Mouse (Mus musculus) forebrain, embryonic 14.5 days (tissue): ENCODE data around the gene Gm20388. TPM values are rescaled to one million over a fixed set of nuclear protein-coding genes. Genes with fewer than 3 reads are reported as not detected.

ENCODE experiments used
- ATAC-seq: fragments of 200-750 bp; cut with Nextera tagmentation; 2 replicates; pipeline ENCODE4 v1.8.0; 2017; ENCODE audit warnings: mild to moderate bottlenecking, moderate library complexity
- DNase-seq: peaks from one replicate; pipeline ENCODE4 v3.0.0-alpha.2; 2015; ENCODE audit warnings: low spot score
- H3K27ac ChIP-seq: fragments of 300-500 bp; sonication (generic); 2 replicates; pipeline ENCODE4 v1.5.1; 2014; ENCODE audit warnings: low read depth, mild to moderate bottlenecking, control low read depth, low read length, moderate library complexity
- H3K27me3 ChIP-seq: fragments of 300-500 bp; sonication (generic); replicated peaks from 2 replicates; pipeline ENCODE4 v1.6.1; 2014; ENCODE audit warnings: low read length, control low read depth, mixed read lengths; ENCODE audit not compliant: control insufficient read depth, insufficient read depth
- H3K36me3 ChIP-seq: fragments of 300-500 bp; sonication (generic); 2 replicates; pipeline ENCODE4 v1.6.1; 2014; ENCODE audit warnings: low read length, control low read depth; ENCODE audit not compliant: control insufficient read depth, insufficient read depth
- H3K4me1 ChIP-seq: fragments of 300-500 bp; sonication (generic); 2 replicates; pipeline ENCODE4 v1.6.1; 2014; ENCODE audit warnings: antibody characterized with exemption, low read length, control low read depth; ENCODE audit not compliant: control insufficient read depth, insufficient read depth
- H3K4me2 ChIP-seq: fragments of 300-500 bp; sonication (generic); 2 replicates; pipeline ENCODE4 v1.6.1; 2014; ENCODE audit warnings: mild to moderate bottlenecking, control low read depth, low read length
- H3K4me3 ChIP-seq: fragments of 300-500 bp; sonication (generic); 2 replicates; pipeline ENCODE4 v1.5.1; 2014; ENCODE audit warnings: low read depth, low read length, control low read depth
- H3K9ac ChIP-seq: fragments of 300-500 bp; sonication (generic); 2 replicates; pipeline ENCODE4 v1.6.1; 2014; ENCODE audit warnings: mild to moderate bottlenecking, low read length, control low read depth, moderate library complexity
- H3K9me3 ChIP-seq: fragments of 300-500 bp; sonication (generic); replicated peaks from 2 replicates; pipeline ENCODE4 v1.6.1; 2016; ENCODE audit warnings: low read length, control low read depth, mixed read lengths; ENCODE audit not compliant: control insufficient read depth
- WGBS: fragments of 180-500 bp; shearing (Covaris S2); extraction: QIAGEN DNeasy Blood & Tissue Kit; methylation state at CpG from one replicate; pipeline ENCODE4 v1.1.7; 2014; 5-methylcytosine and 5-hydroxymethylcytosine counted together
- polyA plus RNA-seq: library from polyadenylated mRNA; unstranded; fragments of >200 nt; fragmentation: Nextera tagmentation; extraction: Ambion mirVana; gene quantifications from 2 replicates; pipeline ENCODE4 v1.2.1, GENCODE M21; 2014

Gene Gm20388
- polyA plus RNA-seq, 1 experiment from 2014 or later, result 7.4 TPM

DNA sequence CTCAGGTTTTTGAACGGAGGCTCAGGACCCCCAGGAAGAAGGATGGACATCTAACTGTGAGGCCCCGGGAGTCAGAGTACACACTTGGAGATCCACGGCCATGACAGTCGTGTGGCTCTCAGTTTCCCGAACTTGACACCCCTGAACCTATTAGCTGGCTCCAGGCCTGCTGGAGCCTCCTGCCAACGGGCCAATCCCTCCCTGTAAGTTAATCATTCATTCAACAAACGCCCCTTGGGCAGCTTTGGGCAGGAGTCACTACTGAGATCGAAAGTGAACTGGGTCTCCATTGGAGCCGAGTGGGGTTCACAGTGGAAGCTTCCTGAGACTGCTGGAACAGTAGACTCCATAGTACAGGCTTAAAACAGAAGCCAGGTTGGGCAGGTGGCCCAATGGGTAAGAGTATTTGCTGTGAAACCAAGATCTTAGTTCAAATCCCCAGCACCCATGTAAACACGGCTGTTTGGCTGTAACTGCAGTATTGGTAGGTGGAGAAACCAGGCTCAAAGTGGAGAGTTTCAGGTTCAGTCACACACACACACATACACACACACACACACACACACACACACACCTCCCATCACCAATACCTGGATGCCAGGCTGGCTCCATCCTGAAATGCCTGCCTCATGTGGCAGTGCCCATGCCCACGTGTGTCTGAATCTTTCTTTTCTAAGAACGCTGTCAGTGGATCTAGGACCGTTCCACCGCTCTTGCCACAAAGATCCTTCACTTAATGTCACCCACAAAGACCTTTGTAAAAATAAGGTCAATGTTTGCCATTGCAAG is 2808.3 kb downstream of the Gm20388 start:
- Histone ChIP-seq H3K9ac (no peak overlapping the region), H3K27ac (no peak overlapping the region), H3K4me2 (no peak overlapping the region), H3K27me3 (no peaks in the 10 kb centered on the region), H3K36me3 (no peaks in the 10 kb centered on the region), H3K4me3 (no peak overlapping the region), H3K9me3 (no peaks in the 10 kb centered on the region), H3K4me1 (peaks cover 16% of the 10 kb centered on the region)
- ATAC-seq (no peak), DNase-seq (no peak)
- WGBS, result 83% methylated on average over 14 of the region's 14 CpGs

DNA sequence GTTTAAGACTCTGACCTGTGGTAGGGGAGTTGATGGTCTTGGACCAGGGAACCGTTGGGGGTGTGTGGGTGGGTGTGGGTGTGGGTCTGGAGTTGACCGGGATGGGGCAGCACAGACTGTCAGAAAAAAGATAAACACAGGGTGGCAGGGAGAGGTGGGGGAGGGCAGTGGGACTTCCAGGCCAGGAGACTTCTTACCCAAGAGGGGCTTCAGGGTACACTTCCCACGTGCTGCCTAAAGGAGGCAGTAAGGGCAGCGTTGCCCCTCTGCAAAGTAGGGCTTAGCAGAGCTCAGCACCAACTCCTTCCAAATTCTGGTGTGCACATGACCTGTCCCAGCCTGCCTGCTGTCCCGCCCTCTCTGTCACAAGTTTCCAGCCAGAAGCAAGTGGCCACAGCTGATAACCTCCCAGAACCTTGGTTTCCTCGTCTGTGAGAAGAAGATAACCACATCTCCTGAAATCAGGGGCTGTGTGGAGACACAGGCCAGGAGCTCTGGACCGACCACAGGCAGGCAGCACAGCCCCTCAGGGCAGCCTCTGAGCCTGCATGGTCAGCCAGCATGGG is 2808.9 kb downstream of the Gm20388 start:
- ATAC-seq (peak; percentile 59), DNase-seq (no peak)
- Histone ChIP-seq H3K27ac (peak overlapping the region; percentile 72), H3K4me1 (peaks cover 16% of the 10 kb centered on the region), H3K4me2 (peak overlapping the region; percentile 33; the same call in 1 of the 2 replicates), H3K9me3 (no peaks in the 10 kb centered on the region), H3K9ac (0 out of 2 replicates have a peak overlapping the region, but pooled peaks have one; percentile 0), H3K36me3 (no peaks in the 10 kb centered on the region), H3K27me3 (no peaks in the 10 kb centered on the region), H3K4me3 (no peak overlapping the region)
- 39% methylated on average over 7 of the region's 7 CpGs for WGBS

DNA sequence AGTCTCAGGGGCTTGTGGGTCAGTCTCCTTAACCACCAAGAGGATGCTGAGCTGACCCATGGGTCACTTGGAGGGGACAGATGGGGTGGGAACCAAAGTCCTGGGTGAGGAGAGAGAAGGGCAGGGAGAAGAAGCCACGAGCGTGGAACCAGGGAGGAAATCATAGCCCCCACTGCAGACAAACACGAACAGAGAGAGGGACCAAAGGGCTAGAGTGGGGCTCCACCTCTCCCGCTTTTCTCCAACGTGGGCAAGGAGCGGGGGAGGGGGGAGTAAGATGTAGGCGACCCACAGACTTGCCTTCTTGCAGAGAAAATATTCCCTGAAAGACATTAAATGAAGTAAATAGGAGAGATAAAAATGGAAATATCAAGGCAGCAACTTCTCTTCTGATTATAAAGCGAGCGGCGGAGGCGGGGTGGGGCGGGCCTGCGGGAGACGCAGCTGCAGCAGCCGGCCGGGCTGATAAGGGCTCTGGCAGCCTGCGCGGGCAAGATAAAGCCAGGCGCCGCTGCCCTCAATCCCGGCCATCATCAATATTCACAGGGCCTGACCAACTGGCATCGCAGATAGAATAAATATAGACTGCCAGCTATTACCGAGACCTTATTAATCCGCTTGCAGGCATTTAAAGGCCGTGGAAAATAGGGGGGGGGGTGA is 2809.6 kb downstream of the Gm20388 start:
- no peaks in the 10 kb centered on the region for H3K9me3 ChIP-seq
- DNase-seq, result peak; percentile 54
- H3K27me3 ChIP-seq, result no peaks in the 10 kb centered on the region
- peak overlapping the region; percentile 43; the same call in 1 of the 2 replicates for H3K9ac ChIP-seq
- peak overlapping the region; percentile 72 for H3K27ac ChIP-seq
- 0 out of 2 replicates have a peak overlapping the region, but pooled peaks have one; percentile 5 for H3K4me3 ChIP-seq
- H3K4me1 ChIP-seq, result peaks cover 16% of the 10 kb centered on the region
- 13% methylated on average over 25 of the region's 25 CpGs for WGBS
- peak overlapping the region; percentile 33 for H3K4me2 ChIP-seq
- H3K36me3 ChIP-seq, result no peaks in the 10 kb centered on the region
- ATAC-seq, result peak; percentile 77

GRCm38 (mm10) chr8:122720811-122721640 is 2810.4 kb downstream of the Gm20388 start:
- 67% methylated on average over 14 of the region's 14 CpGs for WGBS
- 0 out of 2 replicates have a peak overlapping the region, but pooled peaks have one; percentile 5 for H3K4me3 ChIP-seq
- H3K36me3 ChIP-seq, result no peaks in the 10 kb centered on the region
- H3K4me1 ChIP-seq, result peaks cover 16% of the 10 kb centered on the region
- DNase-seq (peak; percentile 41), ATAC-seq (peak; percentile 56)
- peak overlapping the region; percentile 43; the same call in 1 of the 2 replicates for H3K9ac ChIP-seq
- peak overlapping the region; percentile 72 for H3K27ac ChIP-seq
- no peaks in the 10 kb centered on the region for H3K9me3 ChIP-seq
- H3K4me2 ChIP-seq, result peak overlapping the region; percentile 33
- no peaks in the 10 kb centered on the region for H3K27me3 ChIP-seq

DNA sequence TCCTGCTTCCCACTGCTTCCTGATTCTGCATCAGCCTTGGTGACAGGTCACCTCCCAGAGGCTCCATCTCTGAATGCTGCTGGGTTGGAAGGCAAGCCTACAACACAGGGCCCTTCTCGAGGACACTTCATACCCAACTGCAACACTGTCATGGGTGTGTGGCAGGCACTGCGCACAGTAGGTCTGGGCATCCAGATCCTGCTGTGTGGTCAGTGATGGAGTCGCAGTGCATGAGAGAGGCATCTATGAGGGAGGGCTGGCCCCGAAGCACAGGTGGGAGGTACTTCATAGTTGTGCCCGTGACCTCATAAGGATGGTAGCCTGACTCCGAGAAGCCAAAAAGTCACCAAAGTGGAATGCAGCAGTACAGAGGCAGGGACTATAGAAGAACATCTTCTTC is 2814.5 kb downstream of the Gm20388 start:
- WGBS, result 90% methylated on average over 6 of the region's 6 CpGs
- ATAC-seq, result no peak
- DNase-seq, result no peak
- Histone ChIP-seq H3K4me1 (peaks cover 10% of the 10 kb centered on the region), H3K9ac (no peak overlapping the region), H3K27ac (no peak overlapping the region), H3K9me3 (no peaks in the 10 kb centered on the region), H3K4me2 (no peak overlapping the region), H3K4me3 (no peak overlapping the region), H3K36me3 (no peaks in the 10 kb centered on the region), H3K27me3 (no peaks in the 10 kb centered on the region)

- H3K4me1 ChIP-seq, result no peaks in the 10 kb centered on the region
- no peak overlapping the region for H3K27ac ChIP-seq
- no peaks in the 10 kb centered on the region for H3K36me3 ChIP-seq
- no peak overlapping the region for H3K9ac ChIP-seq
- H3K9me3 ChIP-seq, result no peaks in the 10 kb centered on the region
- WGBS, result 69% methylated on average over 2 of the region's 2 CpGs
- H3K4me3 ChIP-seq, result no peak overlapping the region
- H3K4me2 ChIP-seq, result no peak overlapping the region
- no peak for DNase-seq
- no peaks in the 10 kb centered on the region for H3K27me3 ChIP-seq
- ATAC-seq, result no peak
Observed at GRCm38 (mm10) chr8:122726789-122727188, 2816.1 kb downstream of the Gm20388 start.

DNA sequence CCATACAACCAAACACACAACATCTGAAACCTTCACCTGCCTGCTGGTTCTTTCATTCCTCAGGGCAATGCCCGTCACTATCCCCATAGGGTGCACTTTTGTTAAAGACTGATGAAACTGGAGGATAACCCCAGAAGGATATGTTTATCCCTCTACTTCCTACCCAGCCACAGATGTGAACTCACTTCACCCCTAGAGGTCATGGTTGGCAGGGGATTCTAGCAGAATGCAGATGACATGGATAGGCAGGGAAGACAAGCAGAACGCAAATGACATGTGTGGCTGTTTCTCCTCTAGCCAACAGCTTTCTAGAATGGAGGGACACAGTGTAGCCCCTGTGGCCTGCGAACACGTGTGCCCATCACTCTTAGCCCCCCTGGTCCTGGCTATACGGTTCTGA is 2816.8 kb downstream of the Gm20388 start:
- no peak overlapping the region for H3K27ac ChIP-seq
- no peaks in the 10 kb centered on the region for H3K27me3 ChIP-seq
- H3K9me3 ChIP-seq, result no peaks in the 10 kb centered on the region
- DNase-seq (no peak), ATAC-seq (no peak)
- no peak overlapping the region for H3K4me3 ChIP-seq
- H3K4me2 ChIP-seq, result no peak overlapping the region
- no peaks in the 10 kb centered on the region for H3K4me1 ChIP-seq
- no peaks in the 10 kb centered on the region for H3K36me3 ChIP-seq
- H3K9ac ChIP-seq, result no peak overlapping the region
- 71% methylated on average over 5 of the region's 5 CpGs for WGBS

GRCm38 (mm10) chr8:122728630-122729029 is 2818.0 kb downstream of the Gm20388 start:
- H3K4me2 ChIP-seq, result no peak overlapping the region
- H3K27me3 ChIP-seq, result no peaks in the 10 kb centered on the region
- H3K9ac ChIP-seq, result no peak overlapping the region
- DNase-seq (no peak), ATAC-seq (no peak)
- no peak overlapping the region for H3K27ac ChIP-seq
- H3K9me3 ChIP-seq, result no peaks in the 10 kb centered on the region
- no peaks in the 10 kb centered on the region for H3K36me3 ChIP-seq
- no peak overlapping the region for H3K4me3 ChIP-seq
- no peaks in the 10 kb centered on the region for H3K4me1 ChIP-seq
- WGBS, result 11% methylated on average over 3 of the region's 3 CpGs
